Mouse (Mus musculus) right cerebral cortex, postnatal 10 days (tissue): ENCODE measurements at regions not wholly inside any gene's neighbourhood (a gene's known extent, or its start where the extent isn't known, plus 50 kb on each side); places are given as distances from the start of the nearest gene placed in this dataset.

Source experiments
- DNase-seq, 2 experiments: peaks; one replicate each; pipeline ENCODE4 v3.0.0; 2021; ENCODE audit warnings: low spot score in 2 of 2

GRCm38 (mm10) chr10:37079535-37079934, 59.2 kb downstream of the Marcks start:
- DNase-seq, result no peak

GRCm38 (mm10) chr10:37078439-37078838, 60.3 kb downstream of the Marcks start:
- DNase-seq, result peak; percentile 72 to 76

- DNase-seq, result no peak
These were observed 61.0 kb downstream of the Marcks start for GRCm38 (mm10) chr10:37077741-37078140.

- DNase-seq, result peak; percentile 73 to 77
These were observed 65.9 kb downstream of the Marcks start for GRCm38 (mm10) chr10:37072834-37073233.

- no peak for DNase-seq
These were observed 66.7 kb downstream of the Marcks start for GRCm38 (mm10) chr10:37072061-37072460.

GRCm38 (mm10) chr10:37071420-37071819, 67.3 kb downstream of the Marcks start:
- DNase-seq, result no peak
